Mouse (Mus musculus) cerebellum, adult 9-10 months (tissue): ENCODE data around the gene Hs1bp3.

ENCODE experiments used
- DNase-seq: peaks from one replicate; pipeline ENCODE4 v3.0.0; 2022

Gene Hs1bp3

DNA sequence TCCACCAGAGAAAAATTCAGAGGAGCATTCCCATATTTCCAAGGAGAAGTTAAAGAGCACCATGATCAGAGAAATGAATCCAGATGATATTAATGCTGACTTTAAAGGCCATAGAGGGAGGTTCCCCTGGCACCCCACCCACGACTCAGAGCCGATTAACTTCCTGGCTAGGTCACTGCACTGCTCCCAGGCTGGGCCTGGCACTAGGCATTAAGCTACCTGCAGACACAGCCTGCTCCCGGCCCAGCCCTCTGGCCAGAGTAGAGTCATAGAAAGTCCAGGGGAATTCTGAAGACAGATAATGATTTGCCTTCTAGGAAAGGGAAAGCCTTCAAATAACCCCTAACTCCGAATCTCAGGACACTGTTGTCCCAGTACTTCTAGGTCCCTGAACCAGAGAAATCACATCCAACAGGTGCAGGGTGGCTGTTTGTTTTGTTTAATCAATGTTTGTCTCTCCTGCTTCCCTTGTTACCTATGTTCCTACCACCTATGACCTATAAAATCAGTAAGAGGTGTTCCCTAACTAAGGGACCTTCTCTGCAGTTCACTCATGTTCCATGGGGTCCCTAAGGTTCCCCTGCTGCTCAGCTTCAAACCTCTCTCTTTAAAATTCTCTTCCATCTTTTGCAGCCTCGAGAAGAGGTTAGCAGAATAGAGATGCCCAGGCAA lies 52.8 kb downstream of the Hs1bp3 start:
- DNase-seq: no peak

DNA sequence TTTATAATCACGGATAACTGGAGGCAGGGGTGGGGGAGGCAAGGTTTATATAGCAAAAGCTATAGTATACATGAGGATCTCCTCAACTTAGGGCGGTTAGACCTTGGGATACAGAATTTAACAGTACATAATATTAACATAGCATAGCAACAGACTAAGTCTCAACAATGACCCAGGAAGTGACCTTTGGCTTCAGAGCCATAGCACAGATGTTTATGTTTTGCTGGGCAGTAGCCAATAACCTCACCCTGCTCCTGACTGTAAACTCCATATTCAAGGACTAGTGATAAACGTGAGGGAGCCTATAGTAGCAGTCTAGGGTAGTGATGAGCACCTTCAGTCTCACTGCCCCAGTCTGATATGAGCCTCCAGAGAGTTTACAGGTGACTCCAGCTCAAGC lies 53.5 kb downstream of the Hs1bp3 start:
- DNase-seq: no peak

DNA sequence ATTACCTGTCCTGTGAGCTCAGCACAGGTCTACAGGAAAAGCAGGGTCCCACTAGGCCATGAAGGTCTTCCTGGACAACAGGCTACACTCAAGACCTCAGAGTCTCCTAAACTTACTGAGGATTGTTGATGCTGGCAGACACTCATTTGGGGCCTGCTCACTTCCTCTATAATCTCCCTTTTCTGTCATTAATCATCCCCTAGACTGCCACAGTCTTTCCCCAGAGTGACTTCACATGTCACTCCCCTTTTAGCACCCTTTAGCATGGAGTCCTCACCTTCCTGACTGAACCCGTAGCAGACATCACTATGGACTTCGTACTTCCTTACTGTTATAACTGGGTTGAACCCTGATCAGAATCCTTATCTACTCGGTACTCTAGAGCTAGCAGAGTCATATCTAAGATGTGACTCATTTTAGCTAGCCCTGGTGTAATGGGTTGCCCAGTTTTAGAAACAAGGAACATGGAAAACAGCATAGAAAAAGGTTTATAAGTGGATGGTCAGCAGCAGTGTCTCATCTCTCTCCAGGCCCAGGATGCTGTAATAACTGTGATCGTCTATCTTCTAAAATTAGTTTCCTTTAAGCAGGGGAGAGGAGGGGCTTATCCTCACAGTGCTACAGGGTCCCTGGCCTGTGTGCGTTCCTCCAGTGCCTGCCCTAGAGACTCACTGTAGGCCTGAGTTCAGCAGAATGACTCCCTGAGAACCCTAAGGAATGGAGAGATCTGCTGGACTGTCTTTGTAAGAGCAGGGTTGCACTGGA lies 58.7 kb downstream of the Hs1bp3 start:
- DNase-seq: no peak

DNA sequence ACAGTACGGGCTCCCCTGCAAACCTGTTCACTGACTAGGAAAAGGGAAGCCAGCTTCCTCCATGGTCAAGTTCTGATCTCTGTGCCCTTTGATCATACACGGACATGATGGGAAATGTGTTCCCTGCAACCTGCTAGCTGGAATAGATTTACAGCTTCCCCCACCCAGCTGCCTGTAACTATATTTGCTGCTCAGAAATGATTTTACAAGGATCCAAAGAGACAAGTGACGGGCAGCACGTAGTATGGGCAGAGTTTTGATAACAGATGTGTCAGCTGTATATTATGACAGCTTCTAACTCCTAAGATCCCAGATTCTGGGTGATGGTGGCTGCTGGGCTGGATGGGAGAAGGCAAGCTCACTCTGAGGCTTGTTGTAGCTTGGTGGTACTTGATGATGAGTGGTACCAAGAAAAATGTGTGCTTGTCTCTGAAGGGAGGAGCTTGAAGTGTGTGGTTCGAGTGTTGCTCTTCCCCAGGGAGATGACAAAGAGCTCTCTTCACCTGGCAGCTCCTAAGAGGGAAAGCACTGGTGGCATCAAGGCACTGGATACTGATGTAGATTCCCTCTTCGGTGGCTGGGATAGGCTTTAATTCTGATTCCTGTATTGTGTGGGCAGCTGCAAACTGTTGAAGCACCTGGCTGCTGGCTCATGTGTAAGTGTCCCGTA lies 59.4 kb downstream of the Hs1bp3 start:
- DNase-seq: no peak

DNA sequence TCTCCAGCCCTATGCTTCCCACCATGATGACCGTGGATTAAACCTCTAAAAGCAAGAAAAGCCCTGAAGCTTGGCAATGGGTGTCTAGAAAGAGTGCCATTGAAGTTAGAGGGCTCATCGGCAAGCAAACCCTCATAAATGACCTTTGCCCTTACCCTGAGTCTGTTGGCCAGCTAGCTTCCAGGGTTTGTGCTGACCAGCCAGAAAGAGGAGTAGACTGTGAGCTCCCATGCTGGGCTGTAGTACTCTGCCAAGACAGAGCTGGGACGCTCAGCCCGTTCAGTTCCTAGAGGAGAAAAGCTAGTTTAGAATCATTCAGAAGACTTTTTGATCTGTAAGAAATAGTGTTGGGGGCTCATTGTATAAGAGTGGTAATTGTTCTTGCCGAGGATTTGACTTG lies 60.5 kb downstream of the Hs1bp3 start:
- DNase-seq: no peak

DNA sequence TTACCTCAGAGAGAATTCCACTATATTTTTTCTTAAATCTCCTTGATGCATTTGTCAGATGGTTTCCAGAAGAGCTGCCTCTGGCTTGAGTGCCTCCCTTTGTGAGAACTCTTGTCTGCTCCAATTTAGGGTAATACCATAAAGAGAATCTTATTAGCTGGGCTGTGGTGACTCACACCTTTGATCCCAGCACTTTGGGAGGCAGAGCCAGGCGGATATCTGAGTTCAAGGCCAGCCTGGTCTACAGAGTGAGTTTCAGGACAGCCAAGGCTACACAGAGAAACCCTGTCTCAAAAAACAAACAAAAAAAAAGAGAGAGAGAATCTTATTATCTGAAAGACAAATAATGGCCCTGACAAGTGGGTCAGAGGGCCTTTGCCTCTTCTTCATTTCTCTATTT lies 63.9 kb downstream of the Hs1bp3 start:
- no peak for DNase-seq

DNA sequence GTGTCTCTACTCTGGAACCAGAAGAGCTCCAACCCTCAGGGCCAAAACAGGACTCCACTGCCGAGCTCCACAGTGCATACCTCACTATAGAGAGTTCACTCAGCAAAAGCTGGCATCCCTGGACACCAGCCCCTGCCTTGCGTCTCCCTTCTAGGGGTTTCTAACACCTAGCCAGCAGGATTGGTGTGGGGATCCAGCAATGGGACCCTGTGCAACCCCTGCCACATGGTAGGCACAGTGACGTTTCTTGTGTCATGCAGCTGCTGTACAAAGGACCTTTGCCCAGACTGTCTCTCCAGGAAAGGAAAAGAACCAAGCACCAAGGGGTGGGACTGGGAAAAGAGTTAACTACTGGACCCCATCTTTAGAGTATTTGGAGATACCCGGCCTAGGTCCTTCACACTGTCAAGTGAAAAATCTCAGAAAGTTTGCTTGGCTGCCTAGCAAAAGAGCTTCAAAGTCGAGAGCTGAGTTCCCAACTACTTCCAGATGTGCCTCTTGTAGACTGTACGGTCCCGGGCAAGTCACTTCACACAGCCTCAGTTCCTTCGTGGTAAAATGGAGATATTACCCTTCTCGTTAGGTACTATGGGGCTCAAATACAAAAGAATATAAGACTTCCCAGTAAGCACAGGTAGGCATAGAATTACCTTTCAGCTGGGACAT lies 64.9 kb downstream of the Hs1bp3 start:
- DNase-seq: no peak

DNA sequence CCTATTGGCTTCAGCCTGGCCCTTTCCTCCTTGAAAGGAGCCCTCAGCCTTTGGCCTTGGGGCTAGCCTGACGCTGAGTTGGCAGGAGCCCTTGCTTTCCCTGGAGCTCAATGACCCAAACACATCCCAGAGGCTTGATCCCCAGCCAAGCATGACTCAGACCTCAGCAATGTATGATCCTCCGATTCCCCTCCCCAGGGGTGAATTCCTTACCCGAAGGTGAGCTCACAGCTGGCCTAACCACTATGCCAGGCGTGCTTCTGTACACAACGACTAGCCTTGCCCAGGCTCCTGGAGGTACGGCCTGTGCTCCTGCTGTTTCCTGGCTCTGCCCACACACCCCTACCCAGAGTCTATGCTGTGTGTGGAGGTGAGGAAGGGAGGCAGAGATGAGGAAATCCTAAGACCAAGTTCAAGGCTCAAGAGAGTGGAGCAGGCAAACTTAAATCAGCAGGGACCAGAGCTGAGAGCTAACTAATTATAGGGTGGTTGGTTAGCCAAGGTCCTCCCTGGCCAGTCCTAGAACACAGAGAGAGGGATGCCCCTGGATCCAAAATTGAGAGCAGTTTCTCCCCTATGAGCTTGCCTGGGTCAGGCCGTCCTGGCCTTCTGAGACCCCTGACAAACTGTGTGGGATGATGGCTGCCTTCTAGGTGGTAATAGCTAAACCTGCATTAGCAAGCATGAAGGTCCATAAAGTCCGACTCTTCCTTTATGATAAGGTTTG lies 66.7 kb downstream of the Hs1bp3 start:
- no peak for DNase-seq

DNA sequence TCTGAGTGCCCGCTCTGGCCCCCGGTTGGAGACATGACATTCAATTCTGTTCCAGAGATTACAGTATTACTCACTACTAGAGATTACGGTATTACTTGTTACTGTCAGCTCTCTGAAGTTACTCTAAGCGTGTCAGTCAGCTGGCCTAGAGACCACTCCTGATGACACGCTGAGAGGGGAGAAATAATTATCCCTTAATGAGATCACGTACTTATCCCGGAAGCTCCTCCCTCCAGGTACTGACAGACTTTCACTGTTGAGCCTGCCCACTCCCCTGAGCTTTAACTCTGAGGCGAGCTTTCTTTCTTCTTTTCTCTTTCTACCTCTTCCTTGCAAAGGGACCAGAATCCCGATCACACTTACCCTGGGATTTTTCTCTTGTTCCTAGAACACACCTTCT lies 67.7 kb downstream of the Hs1bp3 start:
- no peak for DNase-seq

DNA sequence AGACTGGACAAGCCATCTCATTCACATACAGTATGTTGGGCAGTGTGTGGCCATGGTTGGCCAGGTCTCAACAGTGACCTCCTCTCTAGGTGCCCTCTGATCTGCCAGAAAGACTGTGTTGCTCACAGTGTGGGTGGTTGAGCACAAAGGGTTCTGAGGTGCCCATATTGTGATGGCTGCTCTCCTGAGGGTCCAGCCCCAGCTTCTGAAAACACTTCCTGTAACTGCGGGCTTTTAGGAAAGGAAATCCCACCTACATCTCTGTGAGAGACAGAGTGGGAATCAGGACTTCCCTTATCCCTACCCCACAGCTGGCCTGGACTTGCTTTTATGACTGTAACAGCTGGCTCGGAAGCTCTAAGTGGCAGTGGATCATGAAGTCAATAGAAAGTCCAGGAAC lies 68.7 kb downstream of the Hs1bp3 start:
- DNase-seq: no peak

DNA sequence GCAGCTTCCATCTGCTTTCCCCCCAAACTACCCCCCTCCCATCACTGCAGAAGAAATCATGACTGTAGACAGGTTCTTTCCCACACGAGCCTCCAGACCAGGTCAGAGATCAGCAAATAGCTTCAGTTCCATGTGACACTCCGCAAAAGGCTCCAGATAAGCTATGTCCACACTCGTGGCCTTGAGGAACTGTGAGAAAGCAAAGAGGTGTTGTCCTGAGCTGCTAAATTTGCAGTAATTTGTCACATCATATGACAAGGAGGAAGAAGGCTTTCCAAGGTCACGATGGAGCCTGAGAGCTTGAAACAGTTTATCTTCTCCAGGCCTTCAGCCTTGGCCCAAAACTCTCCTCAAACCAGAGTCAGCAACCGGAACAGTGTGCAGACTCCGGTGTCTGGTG lies 70.6 kb downstream of the Hs1bp3 start:
- DNase-seq: no peak

DNA sequence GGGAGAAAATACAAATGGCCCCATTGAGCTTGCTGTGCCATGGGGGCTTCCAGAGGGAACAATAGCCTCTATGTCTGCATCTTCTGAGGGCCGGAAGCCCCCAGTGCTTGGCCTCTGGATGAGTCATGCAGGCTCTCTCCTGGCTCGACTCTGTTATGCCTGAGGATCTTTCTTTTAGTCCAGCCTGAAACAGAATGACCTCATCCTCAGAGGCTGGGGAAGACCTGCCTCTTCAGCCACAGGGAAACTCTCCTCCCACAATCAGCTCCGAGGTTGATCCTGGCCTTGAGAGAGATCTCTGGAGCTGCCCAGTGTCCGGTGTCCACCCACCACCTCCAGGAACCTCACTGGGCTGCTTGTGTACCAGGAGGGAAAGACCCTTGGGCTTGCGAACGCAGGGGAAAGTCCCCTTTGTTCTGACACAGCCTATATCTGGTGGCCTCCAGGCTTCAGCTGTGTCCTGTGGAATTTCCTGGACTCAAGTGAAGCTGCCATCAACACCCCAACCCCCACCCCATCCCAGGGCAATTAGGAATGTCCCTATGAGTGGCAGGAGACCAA lies 73.3 kb downstream of the Hs1bp3 start:
- DNase-seq: no peak

DNA sequence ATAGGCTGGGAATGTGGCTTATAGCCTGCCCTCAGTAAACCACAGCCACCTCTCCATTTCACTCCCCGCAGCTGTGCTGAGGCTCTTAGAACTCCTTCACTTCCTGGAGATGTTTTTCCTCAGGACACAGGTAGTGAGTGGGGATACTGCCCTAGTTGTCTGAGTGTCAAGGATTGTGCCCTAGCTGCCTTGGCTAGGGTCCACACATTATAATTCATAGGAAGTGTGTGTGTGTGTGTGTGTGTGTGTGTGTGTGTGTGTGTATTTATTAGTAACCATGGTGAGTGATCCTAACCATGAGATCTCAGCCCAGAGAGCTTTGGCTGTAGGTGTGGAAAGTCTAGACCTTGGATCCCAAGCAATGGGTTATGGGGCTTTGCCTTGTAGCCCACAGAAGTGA lies 74.0 kb downstream of the Hs1bp3 start:
- DNase-seq: no peak

DNA sequence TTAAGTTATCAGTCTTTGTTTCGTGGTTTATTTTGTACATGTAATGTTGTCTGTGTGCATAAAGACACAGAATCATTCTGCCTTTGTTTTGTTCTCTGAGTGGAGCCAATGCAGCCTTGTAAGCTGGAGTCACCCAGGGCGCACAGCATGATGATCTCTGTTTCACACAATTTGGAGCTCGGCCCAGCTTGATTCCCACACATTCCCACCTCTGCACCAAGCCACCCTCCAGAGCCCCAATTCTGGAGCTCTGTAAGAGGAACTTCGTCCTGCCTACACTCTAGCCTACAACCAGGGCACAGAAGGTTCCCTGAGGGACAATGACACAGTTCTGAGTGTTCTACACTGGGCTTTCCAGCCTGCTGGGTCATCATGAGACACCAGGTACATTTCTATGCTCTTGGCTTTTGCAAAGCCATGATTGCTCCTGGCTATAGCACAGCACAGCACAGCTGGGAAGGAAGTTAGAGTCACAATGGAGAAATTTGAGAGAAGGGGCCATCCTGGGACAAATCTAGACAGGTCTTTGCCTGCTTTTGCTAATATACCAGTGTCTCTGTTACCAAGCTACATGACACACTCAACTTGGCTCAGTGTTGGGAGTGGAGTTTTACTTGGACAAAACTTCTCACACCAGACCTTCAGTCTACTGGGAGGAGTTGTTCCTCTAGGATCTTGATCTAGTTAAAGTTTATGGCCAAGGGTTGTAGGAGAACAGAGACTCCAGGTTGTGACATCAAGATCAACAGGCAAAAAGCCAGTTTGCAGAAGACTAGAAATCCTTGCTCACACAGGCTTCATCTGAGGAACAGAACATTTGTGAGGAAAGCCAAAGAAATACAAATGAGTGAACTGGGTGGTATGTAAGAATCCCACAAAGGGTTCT lies 75.5 kb downstream of the Hs1bp3 start:
- no peak for DNase-seq

DNA sequence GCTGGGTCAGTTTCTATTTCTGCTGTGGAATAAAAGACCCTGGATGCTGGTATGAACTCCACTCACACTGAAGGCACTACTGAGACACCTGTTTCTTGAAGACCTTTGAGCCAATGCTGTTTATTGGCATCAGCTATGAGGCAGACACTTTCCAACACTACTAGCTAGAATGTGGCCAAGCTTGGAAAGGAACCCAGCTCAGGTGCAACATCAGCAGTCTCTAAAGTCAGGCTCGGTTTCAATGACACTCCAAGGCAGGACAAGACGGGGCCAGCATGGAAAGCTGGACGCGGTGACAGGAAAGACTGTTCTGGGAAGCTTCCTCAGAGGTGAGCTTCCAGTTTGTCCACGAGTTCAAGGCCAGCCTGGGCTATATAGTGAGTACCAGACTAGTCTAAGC lies 80.0 kb downstream of the Hs1bp3 start:
- no peak for DNase-seq
